Mouse (Mus musculus) G1E (cell line): ENCODE measurements around the gene Rpl31.

Experiments used
- CTCF ChIP-seq: IDR thresholded peaks from 2 replicates; pipeline ENCODE4 v1.5.1; 2012; ENCODE audit warnings: low read depth, low read length, inconsistent platforms, mixed read lengths
- GATA1 ChIP-seq: IDR thresholded peaks from 2 replicates; pipeline ENCODE4 v1.6.1; 2012; ENCODE audit warnings: borderline replicate concordance, low read length, inconsistent platforms, mixed read lengths
- GATA2 ChIP-seq: IDR thresholded peaks from 2 replicates; pipeline ENCODE4 v1.6.1; 2012; ENCODE audit warnings: low read depth, low read length, inconsistent platforms, borderline replicate concordance
- POLR2AphosphoS5 ChIP-seq: IDR thresholded peaks from 2 replicates; pipeline ENCODE4 v1.6.1; 2012; ENCODE audit warnings: low read depth, low read length, inconsistent platforms; ENCODE audit not compliant: insufficient replicate concordance
- TAL1 ChIP-seq: conservative IDR thresholded peaks from 2 replicates; pipeline ENCODE4 v1.6.1; 2012; ENCODE audit warnings: low read depth, low read length, inconsistent platforms, mixed read lengths

- TF ChIP-seq CTCF, result no peak
- no peak for TF ChIP-seq GATA1
- no peak for TF ChIP-seq POLR2AphosphoS5
- no peak for TF ChIP-seq TAL1
- TF ChIP-seq GATA2, result no peak
Observed at GRCm38 (mm10) chr1:39367045-39367444, 597 bp upstream of the Rpl31 start.
